Mouse (Mus musculus): ENCODE data around the gene Cd300lg. TPM values are rescaled to one million over a fixed set of nuclear protein-coding genes. Genes with fewer than 3 reads are reported as not detected.

Cd300lg gene
- total and polyA plus RNA-seq, 3 experiments = 0.08 to 0.26 TPM; not detected in 1

DNA sequence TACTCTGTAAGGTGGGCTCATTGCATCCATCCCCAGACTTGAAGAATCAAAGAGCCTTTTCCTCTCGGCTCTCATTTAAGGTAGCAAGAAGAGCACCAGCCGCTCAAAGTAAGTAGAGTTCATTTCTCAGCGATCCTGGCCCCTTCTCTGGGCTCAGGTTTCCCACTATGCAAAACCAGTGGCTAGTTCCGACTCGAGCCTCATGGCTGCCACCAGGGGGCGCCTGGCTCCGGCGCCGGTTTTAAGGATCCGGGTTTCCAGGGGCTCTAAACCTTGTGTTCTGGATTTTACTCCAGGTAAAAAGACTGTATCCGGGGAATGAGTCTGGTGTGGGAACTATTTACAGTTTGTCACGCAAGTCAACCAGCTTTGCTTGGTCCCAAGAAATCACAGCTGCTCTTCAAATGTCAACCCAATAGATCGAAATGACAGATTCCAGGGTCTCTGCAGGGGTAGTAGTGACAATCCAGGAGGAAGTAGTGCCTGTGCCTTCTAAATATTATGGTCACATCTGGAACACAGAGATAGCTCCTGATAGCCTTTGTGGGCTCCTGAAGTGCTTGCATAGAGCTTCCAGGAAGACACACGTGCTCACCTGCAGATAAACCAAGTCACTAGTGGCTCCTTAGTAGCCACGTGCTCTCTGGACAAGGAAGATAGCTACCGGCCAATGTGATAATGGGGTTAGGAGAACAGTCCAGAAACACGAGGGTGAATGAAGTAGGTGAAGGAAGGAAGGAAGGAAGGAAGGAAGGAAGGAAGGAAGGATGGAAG, 61.4 kb downstream of the Cd300lg start (continued):
- TF ChIP-seq E2F4 (IDR thresholded peaks at IDR 0.05; ENCODE audit: borderline replicate concordance, low read depth, low read length) (no peak), SIN3A (IDR thresholded peaks at IDR 0.05; ENCODE audit: low read length) (no peak), EP300 (IDR thresholded peaks at IDR 0.05; ENCODE audit: low read depth in 1 of 2, low read length in 2 of 2) (peak in 1 of 2 experiments; percentile 59; a peak in 2 of 4 replicates), MAZ (IDR thresholded peaks at IDR 0.05; ENCODE audit: low read depth, low read length) (no peak)

Other genes with a start within 250 kb of the Cd300lg start
- gene Meox1, start 147.1 kb upstream of the Cd300lg start, total RNA-seq (2012; rRNA removed) = not detected in 2 replicates
- not detected for gene Meox1, start 147.1 kb upstream of the Cd300lg start, polyA plus RNA-seq (2012; ENCODE audit: insufficient read depth in 1 of 2, insufficient read length in 2 of 2, low read depth in 1 of 2, low replicate concordance in 2 of 2, missing spikeins in 1 of 2)
- gene Sost, start 74.5 kb upstream of the Cd300lg start, total RNA-seq (2012; rRNA removed) = not detected in 2 replicates
- not detected for gene Sost, start 74.5 kb upstream of the Cd300lg start, polyA plus RNA-seq (2012; ENCODE audit: insufficient read depth in 1 of 2, insufficient read length in 2 of 2, low read depth in 1 of 2, low replicate concordance in 2 of 2, missing spikeins in 1 of 2)
- gene Cfap97d1, start 57.2 kb upstream of the Cd300lg start, total RNA-seq (2012; rRNA removed) = not detected in 2 replicates
- not detected for gene Cfap97d1, start 57.2 kb upstream of the Cd300lg start, polyA plus RNA-seq (2012; ENCODE audit: insufficient read depth in 1 of 2, insufficient read length in 2 of 2, low read depth in 1 of 2, low replicate concordance in 2 of 2, missing spikeins in 1 of 2)
- gene Dusp3, start 54.5 kb upstream of the Cd300lg start, total RNA-seq (2012; rRNA removed) = 18.4 and 18.7 TPM in 2 replicates
- 10 to 100 TPM; 29.8 to 35.5 TPM for gene Dusp3, start 54.5 kb upstream of the Cd300lg start, polyA plus RNA-seq (2012; ENCODE audit: insufficient read depth in 1 of 2, insufficient read length in 2 of 2, low read depth in 1 of 2, low replicate concordance in 2 of 2, missing spikeins in 1 of 2)
- gene Mpp3, start 13.0 kb upstream of the Cd300lg start, total RNA-seq (2012; rRNA removed) = 4.6 and 5.5 TPM in 2 replicates
- 1 to 10 TPM in 1 of 2 experiments, not detected in 1; 7.1 TPM for gene Mpp3, start 13.0 kb upstream of the Cd300lg start, polyA plus RNA-seq (2012; ENCODE audit: insufficient read depth in 1 of 2, insufficient read length in 2 of 2, low read depth in 1 of 2, low replicate concordance in 2 of 2, missing spikeins in 1 of 2)
- 2.9 and 4.6 TPM in 2 replicates for gene Mpp2, start 47.0 kb downstream of the Cd300lg start, total RNA-seq (2012; rRNA removed)
- gene Mpp2, start 47.0 kb downstream of the Cd300lg start, polyA plus RNA-seq (2012; ENCODE audit: insufficient read depth in 1 of 2, insufficient read length in 2 of 2, low read depth in 1 of 2, low replicate concordance in 2 of 2, missing spikeins in 1 of 2) = 10 to 100 TPM in 1 of 2 experiments, not detected in 1; 16.3 TPM
- not detected in 2 replicates for gene Ppy, start 59.8 kb downstream of the Cd300lg start, total RNA-seq (2012; rRNA removed)
- not detected for gene Ppy, start 59.8 kb downstream of the Cd300lg start, polyA plus RNA-seq (2012; ENCODE audit: insufficient read depth in 1 of 2, insufficient read length in 2 of 2, low read depth in 1 of 2, low replicate concordance in 2 of 2, missing spikeins in 1 of 2)
- gene Pyy, start 66.3 kb downstream of the Cd300lg start, total RNA-seq (2012; rRNA removed) = not detected in 2 replicates
- gene Pyy, start 66.3 kb downstream of the Cd300lg start, polyA plus RNA-seq (2012; ENCODE audit: insufficient read depth in 1 of 2, insufficient read length in 2 of 2, low read depth in 1 of 2, low replicate concordance in 2 of 2, missing spikeins in 1 of 2) = not detected
- gene Nags, start 104.0 kb downstream of the Cd300lg start, total RNA-seq (2012; rRNA removed) = 5.4 and 6.6 TPM in 2 replicates
- 1 to 10 TPM in 1 of 2 experiments, not detected in 1; 9.7 TPM for gene Nags, start 104.0 kb downstream of the Cd300lg start, polyA plus RNA-seq (2012; ENCODE audit: insufficient read depth in 1 of 2, insufficient read length in 2 of 2, low read depth in 1 of 2, low replicate concordance in 2 of 2, missing spikeins in 1 of 2)
- 43.9 and 45.1 TPM in 2 replicates for gene Tmem101, start 114.9 kb downstream of the Cd300lg start, total RNA-seq (2012; rRNA removed)
- gene Tmem101, start 114.9 kb downstream of the Cd300lg start, polyA plus RNA-seq (2012; ENCODE audit: insufficient read depth in 1 of 2, insufficient read length in 2 of 2, low read depth in 1 of 2, low replicate concordance in 2 of 2, missing spikeins in 1 of 2) = 10 to 100 TPM in 1 of 2 experiments, not detected in 1; 30.1 TPM
- 74.2 and 75.0 TPM in 2 replicates for gene Lsm12, start 143.8 kb downstream of the Cd300lg start, total RNA-seq (2012; rRNA removed)
- 100 to 1,000 TPM; 128 to 150 TPM for gene Lsm12, start 143.8 kb downstream of the Cd300lg start, polyA plus RNA-seq (2012; ENCODE audit: insufficient read depth in 1 of 2, insufficient read length in 2 of 2, low read depth in 1 of 2, low replicate concordance in 2 of 2, missing spikeins in 1 of 2)
- gene G6pc3, start 148.1 kb downstream of the Cd300lg start, total RNA-seq (2012; rRNA removed) = 46.4 and 48.9 TPM in 2 replicates
- 100 to 1,000 TPM in 1 of 2 experiments, not detected in 1; 104 TPM for gene G6pc3, start 148.1 kb downstream of the Cd300lg start, polyA plus RNA-seq (2012; ENCODE audit: insufficient read depth in 1 of 2, insufficient read length in 2 of 2, low read depth in 1 of 2, low replicate concordance in 2 of 2, missing spikeins in 1 of 2)
- 9.1 and 10.4 TPM in 2 replicates for gene Hdac5, start 188.7 kb downstream of the Cd300lg start, total RNA-seq (2012; rRNA removed)
- 10 to 100 TPM in 1 of 2 experiments, not detected in 1; 29.3 TPM for gene Hdac5, start 188.7 kb downstream of the Cd300lg start, polyA plus RNA-seq (2012; ENCODE audit: insufficient read depth in 1 of 2, insufficient read length in 2 of 2, low read depth in 1 of 2, low replicate concordance in 2 of 2, missing spikeins in 1 of 2)
- 19.5 and 20.0 TPM in 2 replicates for gene BC030867, start 207.4 kb downstream of the Cd300lg start, total RNA-seq (2012; rRNA removed)
- gene BC030867, start 207.4 kb downstream of the Cd300lg start, polyA plus RNA-seq (2012; ENCODE audit: insufficient read depth in 1 of 2, insufficient read length in 2 of 2, low read depth in 1 of 2, low replicate concordance in 2 of 2, missing spikeins in 1 of 2) = 10 to 100 TPM; 36.2 to 51.7 TPM
- gene Asb16, start 227.2 kb downstream of the Cd300lg start, total RNA-seq (2012; rRNA removed) = 3.9 and 4.4 TPM in 2 replicates
- gene Asb16, start 227.2 kb downstream of the Cd300lg start, polyA plus RNA-seq (2012; ENCODE audit: insufficient read depth in 1 of 2, insufficient read length in 2 of 2, low read depth in 1 of 2, low replicate concordance in 2 of 2, missing spikeins in 1 of 2) = 1 to 10 TPM in 1 of 2 experiments, not detected in 1; 8.5 TPM
- gene Tmub2, start 243.4 kb downstream of the Cd300lg start, total RNA-seq (2012; rRNA removed) = 27.0 and 29.3 TPM in 2 replicates
- gene Tmub2, start 243.4 kb downstream of the Cd300lg start, polyA plus RNA-seq (2012; ENCODE audit: insufficient read depth in 1 of 2, insufficient read length in 2 of 2, low read depth in 1 of 2, low replicate concordance in 2 of 2, missing spikeins in 1 of 2) = 10 to 100 TPM in 1 of 2 experiments, not detected in 1; 40.5 TPM

Data from MEL (cell line).